Mouse (Mus musculus): Measurements from ENCODE around the gene Fxyd1. TPM values are rescaled to one million over a fixed set of nuclear protein-coding genes. Genes with fewer than 3 reads are reported as not detected.

Gene Fxyd1
- 346 TPM in 2 replicates for polyA plus RNA-seq (2012; ENCODE audit: insufficient read depth, insufficient read length, missing spikeins)

DNA sequence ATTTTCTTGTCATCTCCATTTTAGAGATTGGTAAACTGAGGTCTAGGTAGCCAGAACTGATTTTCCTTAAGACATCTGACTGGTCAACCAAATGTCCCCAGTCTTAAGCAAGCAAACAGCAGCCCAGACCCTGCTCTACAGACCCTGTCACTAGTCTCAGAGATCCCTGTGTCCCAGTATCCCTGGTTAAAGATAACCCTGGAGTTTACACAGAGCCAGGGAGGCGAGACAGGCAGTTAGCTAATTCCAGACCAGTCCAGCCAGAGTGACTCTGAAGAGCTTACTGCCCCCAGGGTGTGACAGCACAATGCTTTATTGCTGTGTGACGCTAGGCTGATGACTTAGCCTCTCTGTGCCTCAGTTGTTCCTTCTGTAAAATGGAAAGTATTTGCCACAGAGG is at the start of gene Fxyd1:
Gene Fxyd1 (minus strand): TSS at position 129 of the 400 bp plus-strand sequence.
- H3K27ac ChIP-seq (replicated peaks; ENCODE audit: low read depth, low read length) = peak within 1 kb of the TSS; percentile 91
- 0 out of 2 replicates have a peak, but pooled peaks cover 2% of the 10 kb centered on the region for H3K4me1 ChIP-seq (ENCODE audit: control insufficient read depth, insufficient read depth, insufficient read length, low read length)
- H3K4me3 ChIP-seq (ENCODE audit: insufficient read depth, low read depth, low read length) = no peak within 1 kb of the TSS

DNA sequence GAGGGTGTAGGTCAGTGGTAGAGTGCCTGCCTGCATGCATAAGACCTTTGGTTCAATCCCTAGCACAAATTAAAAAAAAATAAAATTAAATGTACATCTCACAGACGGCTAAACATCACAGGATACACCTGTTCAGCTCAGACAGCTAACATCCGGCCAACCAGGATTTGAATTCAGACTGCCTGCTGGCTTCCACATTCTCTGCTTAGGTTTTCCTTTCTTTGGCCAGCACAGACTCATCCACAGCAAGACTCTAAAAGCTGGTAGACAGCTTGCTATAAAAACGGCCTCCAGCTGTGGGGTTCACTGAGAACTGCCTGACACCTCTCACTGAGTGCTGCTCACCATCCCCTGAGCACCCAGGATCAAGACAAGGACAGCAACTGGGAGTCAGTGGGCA is 49.2 kb upstream of the Fxyd1 start:
- no peak overlapping the region for H3K4me3 ChIP-seq (ENCODE audit: insufficient read depth, low read depth, low read length)
- H3K4me1 ChIP-seq (ENCODE audit: control insufficient read depth, insufficient read depth, insufficient read length, low read length) = no peaks in the 10 kb centered on the region
- H3K27ac ChIP-seq (replicated peaks; ENCODE audit: low read depth, low read length) = no peak overlapping the region

DNA sequence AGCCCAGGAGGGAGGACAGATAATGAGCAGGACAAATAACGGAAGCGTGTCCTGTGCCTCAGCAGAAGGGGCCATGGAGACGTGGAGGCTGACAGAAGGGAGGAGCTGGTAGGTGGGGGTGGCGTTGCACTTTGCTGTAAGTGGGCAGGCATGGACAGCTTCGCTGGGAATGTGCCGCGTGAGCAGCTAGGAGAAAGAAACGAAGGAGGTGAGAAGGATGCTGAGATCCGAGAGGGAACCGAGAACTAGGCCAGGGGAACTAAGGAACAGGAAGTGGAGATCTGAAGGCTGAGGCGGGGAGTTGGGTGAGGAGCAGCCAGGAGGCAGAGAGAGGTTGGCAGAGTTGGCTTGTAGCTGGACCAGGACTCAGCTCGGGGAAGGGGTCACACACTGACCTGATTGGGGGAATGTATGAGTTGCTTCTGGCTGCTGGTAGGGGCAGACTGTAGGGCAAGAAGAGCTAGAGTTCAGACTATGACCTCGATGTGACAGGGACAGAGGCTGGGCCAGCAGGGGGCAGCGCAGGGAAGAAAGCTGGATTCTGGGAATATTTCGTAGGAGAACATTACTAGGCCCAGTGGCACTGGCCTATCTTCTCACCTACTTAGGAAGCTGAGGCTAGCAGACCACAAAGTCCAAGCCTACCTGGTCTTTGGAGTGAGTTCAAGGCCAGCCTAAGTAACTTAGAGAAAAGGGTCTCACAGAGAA is 48.2 kb upstream of the Fxyd1 start:
- no peak overlapping the region for H3K27ac ChIP-seq (replicated peaks; ENCODE audit: low read depth, low read length)
- H3K4me1 ChIP-seq (ENCODE audit: control insufficient read depth, insufficient read depth, insufficient read length, low read length) = no peaks in the 10 kb centered on the region
- no peak overlapping the region for H3K4me3 ChIP-seq (ENCODE audit: insufficient read depth, low read depth, low read length)

DNA sequence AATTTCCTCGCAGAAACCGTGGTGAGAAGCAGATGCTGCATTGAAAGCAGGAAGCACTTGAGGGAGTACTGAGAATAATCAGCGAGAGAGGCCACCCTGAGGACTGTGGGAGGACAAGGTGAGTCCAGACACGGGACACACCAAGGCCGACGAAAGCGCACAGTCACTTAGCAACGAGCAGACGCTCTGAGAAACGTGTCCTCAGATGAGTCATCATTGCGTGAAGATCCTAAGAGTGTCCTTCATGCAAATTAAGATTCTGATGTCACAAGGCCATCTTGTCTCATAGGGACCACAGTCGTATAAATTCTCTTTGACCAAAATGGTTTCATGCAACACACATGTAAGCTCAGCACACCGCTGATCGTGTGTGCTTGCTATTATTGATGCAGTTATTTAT is 43.8 kb upstream of the Fxyd1 start:
- Histone ChIP-seq H3K4me1 (ENCODE audit: control insufficient read depth, insufficient read depth, insufficient read length, low read length) (no peaks in the 10 kb centered on the region), H3K4me3 (ENCODE audit: insufficient read depth, low read depth, low read length) (no peak overlapping the region), H3K27ac (replicated peaks; ENCODE audit: low read depth, low read length) (no peak overlapping the region)

DNA sequence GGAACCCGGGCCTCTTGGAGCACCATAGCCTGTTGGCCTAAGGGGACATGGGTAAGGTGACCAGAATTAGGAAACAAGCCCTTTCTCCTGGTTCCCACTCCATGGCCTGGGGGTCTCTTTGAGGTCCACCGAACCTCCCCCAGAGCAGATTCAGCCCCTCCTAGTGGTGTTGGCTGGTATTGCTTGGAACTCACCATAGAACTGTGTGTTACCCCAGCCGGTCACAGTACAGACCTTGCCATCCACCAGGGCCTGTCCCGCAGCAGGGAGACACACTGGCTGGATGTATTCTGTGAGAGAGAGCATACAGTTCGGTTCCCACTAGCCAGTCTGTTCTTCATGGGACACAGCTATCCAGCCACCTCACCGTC is 42.6 kb upstream of the Fxyd1 start:
- no peaks in the 10 kb centered on the region for H3K4me1 ChIP-seq (ENCODE audit: control insufficient read depth, insufficient read depth, insufficient read length, low read length)
- no peak overlapping the region for H3K4me3 ChIP-seq (ENCODE audit: insufficient read depth, low read depth, low read length)
- no peak overlapping the region for H3K27ac ChIP-seq (replicated peaks; ENCODE audit: low read depth, low read length)

DNA sequence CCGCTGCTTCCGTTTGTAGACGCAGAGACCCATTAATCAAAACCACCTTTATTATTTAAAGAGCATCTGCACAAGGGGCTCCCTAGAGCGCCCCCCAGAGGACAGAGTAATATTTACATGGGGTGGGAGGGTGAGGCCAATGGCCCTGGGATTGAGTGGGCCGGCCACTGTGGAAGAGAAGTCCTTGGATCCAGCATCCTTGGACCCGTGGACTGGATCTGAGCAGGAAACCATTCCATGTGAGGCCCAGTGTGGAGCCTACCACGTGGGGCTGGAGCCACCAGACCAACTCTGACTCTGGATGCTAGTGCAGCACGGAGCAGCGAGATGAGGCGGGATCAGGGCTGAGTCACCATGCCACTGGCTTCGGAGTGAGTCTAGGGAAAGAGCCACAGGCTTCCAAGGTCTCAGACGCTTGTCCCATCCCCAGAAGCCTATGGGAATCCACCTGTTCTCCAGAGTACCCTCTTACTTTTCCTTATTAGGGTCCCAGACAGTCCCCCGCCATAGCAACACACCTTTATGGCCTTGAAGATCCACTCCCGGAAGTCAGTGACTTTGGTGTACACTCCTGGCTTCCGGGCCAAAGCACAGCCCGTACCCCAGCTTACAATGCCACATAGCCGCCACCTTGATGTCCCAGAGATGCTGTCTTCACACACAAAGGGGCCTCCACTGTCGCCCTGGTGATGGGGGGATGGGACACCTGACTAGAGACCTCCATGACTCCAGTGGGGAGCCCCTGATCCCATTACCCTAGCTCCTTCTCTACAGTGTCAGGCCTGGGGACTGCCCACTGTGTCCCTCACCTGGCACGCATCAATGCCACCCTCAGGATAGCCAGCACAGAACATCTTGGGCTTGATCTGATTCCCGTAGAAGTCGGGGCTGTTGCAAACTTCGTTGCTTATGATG is 42.0 kb upstream of the Fxyd1 start:
- Histone ChIP-seq H3K4me3 (ENCODE audit: insufficient read depth, low read depth, low read length) (no peak overlapping the region), H3K27ac (replicated peaks; ENCODE audit: low read depth, low read length) (no peak overlapping the region), H3K4me1 (ENCODE audit: control insufficient read depth, insufficient read depth, insufficient read length, low read length) (no peaks in the 10 kb centered on the region)

DNA sequence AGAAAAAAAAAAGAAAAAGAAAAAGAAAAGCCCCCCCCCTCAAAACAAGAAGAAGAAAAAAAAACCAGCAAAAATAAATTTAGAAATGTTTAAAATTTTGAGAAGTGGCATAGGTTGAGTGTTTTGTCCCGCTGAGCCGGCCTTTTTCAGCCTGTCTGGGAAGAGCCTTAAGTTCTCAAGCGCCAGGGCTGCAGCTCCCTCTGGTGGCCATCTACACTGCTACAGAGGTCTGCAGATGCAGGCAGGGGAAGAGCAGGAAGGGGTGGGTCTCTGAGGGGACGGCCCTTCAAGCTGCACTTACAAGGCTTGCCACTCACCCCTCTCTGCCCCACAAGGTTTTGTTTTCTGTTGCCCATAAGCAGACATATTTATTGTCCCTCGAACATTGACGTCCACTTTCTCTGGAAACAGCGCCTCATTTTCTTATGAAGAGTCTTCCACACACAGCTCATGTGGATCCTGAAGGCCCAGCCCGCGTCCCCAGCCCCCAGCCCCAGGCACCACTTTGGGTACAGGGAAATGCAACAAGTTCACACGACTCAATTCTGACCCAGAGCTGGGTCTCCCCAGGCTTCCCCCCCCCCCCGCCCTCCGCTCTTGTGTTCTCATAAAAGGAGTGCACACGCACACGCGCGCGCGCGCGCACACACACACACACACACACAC is 40.7 kb upstream of the Fxyd1 start:
- H3K4me3 ChIP-seq (ENCODE audit: insufficient read depth, low read depth, low read length) = no peak overlapping the region

DNA sequence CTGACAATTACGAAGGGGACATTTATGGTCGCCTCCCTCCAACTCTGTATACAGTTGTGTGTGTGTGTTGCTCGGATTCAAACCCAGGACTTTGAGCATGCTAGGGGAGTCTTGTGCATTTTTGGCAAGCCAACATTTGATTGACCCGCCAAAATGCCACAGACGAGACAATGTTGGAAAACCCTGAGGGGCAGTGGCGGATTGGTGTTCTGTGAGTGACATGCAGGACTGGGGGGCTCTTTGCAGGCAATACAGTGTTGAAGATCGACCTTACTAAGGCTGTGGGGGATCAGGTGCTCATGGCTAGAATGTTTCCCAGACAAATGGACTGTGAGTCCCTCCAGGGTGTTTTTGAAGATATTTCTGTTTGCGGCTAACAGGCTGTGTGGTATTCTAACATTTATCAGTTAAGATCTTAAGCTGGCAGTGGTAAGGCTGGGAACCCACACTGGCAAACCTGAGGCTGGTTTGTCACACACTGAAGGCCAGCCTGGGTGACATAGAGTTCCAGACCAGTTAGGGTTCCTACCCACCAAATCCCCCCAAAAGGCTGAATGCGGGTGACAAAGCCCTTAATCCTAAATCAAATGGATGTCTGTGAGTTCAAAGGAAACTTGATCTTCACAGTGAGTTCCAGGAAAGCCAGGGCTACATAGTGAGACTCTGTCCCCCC is 40.0 kb upstream of the Fxyd1 start:
- no peak overlapping the region for H3K27ac ChIP-seq (replicated peaks; ENCODE audit: low read depth, low read length)
- H3K4me1 ChIP-seq (ENCODE audit: control insufficient read depth, insufficient read depth, insufficient read length, low read length) = no peaks in the 10 kb centered on the region
- H3K4me3 ChIP-seq (ENCODE audit: insufficient read depth, low read depth, low read length) = no peak overlapping the region

More for the DNA sequence above, 40.7 kb upstream of the Fxyd1 start:
- Histone ChIP-seq H3K4me1 (ENCODE audit: control insufficient read depth, insufficient read depth, insufficient read length, low read length) (no peaks in the 10 kb centered on the region), H3K27ac (replicated peaks; ENCODE audit: low read depth, low read length) (no peak overlapping the region)

DNA sequence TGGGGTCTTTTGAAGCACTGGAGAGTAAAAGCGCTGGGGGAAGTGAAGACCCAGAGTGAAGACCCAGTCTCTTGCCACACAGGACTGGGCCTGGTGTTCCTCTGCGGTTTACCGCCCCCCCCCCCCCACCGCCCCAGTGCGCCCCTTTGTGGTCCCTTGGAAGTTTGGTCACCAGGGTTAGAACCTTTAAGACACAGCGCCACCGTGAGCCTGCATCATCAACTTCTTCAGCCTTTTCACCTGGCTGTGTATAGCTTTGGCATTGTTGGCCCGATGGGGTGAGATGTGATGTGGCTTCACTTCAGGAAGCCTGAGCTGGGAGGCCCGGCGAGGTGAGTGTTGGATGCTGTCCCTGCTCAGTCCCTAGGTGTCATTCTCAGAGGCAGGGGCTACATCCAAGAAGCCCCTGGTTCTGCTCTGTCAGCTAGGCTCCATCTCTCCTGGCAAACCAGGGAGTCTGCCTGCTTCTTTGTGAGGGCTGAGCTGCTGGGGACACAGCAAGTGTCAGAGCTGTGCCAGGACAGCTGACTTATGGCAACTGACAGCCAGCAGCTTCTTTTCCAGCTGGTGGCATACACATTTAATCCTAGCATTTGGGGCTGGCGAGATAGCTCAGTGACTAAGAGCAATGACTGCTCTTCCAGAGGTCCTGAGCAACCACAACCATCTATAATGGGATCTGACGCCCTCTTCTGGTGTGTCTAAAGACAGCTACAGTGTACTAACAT is 37.9 kb upstream of the Fxyd1 start:
- H3K4me1 ChIP-seq (ENCODE audit: control insufficient read depth, insufficient read depth, insufficient read length, low read length) = no peaks in the 10 kb centered on the region
- H3K27ac ChIP-seq (replicated peaks; ENCODE audit: low read depth, low read length) = no peak overlapping the region
- no peak overlapping the region for H3K4me3 ChIP-seq (ENCODE audit: insufficient read depth, low read depth, low read length)

DNA sequence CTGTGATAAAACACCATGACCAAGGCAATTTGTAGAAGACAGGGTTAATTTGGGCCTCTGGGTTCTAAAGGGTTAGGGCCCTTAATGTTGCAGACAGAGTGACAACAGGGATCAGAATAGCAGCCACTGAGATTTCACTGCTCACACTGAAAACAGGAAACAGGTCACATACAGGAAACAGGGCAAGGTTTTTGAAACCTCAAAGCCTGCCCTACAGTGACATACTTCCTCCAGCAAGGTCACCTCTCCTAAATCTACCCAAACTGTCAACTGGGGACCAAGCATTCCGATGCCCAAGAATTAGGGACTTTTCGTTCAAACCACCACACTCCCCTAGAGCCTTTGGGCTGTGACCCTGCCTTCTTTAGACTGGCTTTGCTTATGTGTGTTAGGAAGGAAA is 32.7 kb upstream of the Fxyd1 start:
- peaks cover 10% of the 10 kb centered on the region; the same call in 1 of the 2 replicates for H3K4me1 ChIP-seq (ENCODE audit: control insufficient read depth, insufficient read depth, insufficient read length, low read length)
- no peak overlapping the region for H3K4me3 ChIP-seq (ENCODE audit: insufficient read depth, low read depth, low read length)
- H3K27ac ChIP-seq (replicated peaks; ENCODE audit: low read depth, low read length) = no peak overlapping the region

DNA sequence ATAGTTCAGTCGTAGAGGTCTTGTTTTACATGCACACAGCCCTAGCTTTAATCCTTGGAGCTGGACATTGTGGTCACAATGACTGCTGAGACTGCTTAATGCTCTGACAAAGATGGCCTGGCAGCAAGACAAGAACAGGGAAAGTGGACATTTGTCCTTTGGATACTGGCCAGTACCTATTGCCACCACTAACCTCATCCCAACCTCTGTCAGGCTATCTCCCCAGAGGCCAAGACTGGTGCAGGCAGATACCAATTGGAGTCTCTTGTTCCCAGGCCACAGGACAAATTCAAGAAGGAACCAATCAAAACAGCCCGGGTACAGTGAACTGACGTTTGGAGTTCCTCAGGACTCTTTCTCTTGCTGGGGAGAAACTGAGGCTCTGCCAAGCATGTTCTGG is 31.2 kb upstream of the Fxyd1 start:
- peaks cover 15% of the 10 kb centered on the region for H3K4me1 ChIP-seq (ENCODE audit: control insufficient read depth, insufficient read depth, insufficient read length, low read length)
- no peak overlapping the region for H3K27ac ChIP-seq (replicated peaks; ENCODE audit: low read depth, low read length)
- H3K4me3 ChIP-seq (ENCODE audit: insufficient read depth, low read depth, low read length) = no peak overlapping the region

DNA sequence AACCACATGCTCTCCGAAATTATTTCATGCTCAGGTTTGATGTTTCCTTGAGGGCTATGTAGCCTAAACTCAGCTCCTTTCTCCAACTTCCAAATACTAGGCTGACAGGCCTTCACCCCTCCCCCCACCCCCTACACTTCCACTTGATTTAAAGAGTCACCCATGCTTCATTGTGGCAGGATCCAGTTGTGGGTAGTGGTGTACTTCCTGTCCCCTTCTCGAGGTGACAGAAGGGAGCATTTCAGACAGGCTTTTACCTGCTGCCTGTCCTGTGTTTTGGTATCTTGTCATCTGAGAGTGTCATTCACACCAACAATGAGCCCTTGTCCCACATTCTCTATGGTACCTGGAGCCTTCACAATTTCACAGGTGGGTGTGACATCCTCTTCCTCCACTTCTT is 30.3 kb upstream of the Fxyd1 start:
- no peak overlapping the region for H3K4me3 ChIP-seq (ENCODE audit: insufficient read depth, low read depth, low read length)
- peaks cover 17% of the 10 kb centered on the region for H3K4me1 ChIP-seq (ENCODE audit: control insufficient read depth, insufficient read depth, insufficient read length, low read length)
- H3K27ac ChIP-seq (replicated peaks; ENCODE audit: low read depth, low read length) = no peak overlapping the region

DNA sequence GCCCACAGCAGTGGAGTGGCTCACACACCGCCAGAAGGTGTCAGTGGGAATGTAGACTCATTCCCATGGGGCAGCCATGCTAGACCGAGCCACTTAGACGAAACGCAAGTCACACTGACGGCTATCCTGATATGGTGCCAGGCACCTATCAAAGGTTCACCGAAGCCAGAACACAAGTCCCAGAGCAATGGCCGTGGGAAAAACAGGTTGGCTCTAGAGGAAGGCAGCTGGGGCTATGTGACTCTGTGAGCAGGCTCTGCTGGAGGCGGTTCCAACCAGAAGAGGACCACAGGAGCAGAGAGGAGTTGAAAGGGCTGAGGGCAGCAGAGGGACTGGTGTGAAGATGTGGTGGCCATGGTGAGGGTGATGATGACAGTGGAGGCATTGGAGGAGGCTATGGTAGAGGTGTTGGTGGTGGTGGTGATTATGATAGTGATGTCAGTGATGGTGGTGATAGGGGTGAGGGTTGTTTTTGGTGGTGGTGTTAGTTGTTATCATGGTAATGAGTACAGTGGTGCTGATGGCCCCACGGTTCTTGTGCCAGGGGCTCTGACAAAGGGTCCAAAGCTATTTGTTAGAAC is 29.3 kb upstream of the Fxyd1 start:
- Histone ChIP-seq H3K27ac (replicated peaks; ENCODE audit: low read depth, low read length) (no peak overlapping the region), H3K4me1 (ENCODE audit: control insufficient read depth, insufficient read depth, insufficient read length, low read length) (peaks cover 17% of the 10 kb centered on the region), H3K4me3 (ENCODE audit: insufficient read depth, low read depth, low read length) (no peak overlapping the region)

DNA sequence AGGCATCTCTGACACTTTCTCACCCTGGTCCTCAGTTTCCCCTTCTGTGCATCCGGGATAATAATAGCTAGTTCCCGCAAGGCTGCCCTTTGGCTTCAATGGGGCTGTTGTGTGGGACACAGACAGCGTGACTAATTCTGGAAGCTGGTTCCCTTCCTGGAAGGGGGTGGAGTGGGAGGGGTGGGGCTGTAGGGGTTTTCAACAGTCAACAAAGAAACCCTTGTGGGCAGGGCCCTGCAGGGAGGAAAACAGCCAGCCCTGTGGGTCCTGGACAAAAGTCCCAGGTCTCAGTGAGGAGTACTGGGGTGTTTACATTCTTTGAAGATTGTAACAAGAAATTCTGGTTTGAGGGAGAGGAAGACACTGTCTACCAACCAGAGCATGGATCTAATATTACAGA is 28.2 kb upstream of the Fxyd1 start:
- H3K4me3 ChIP-seq (ENCODE audit: insufficient read depth, low read depth, low read length) = no peak overlapping the region
- H3K4me1 ChIP-seq (ENCODE audit: control insufficient read depth, insufficient read depth, insufficient read length, low read length) = peaks cover 17% of the 10 kb centered on the region
- no peak overlapping the region; the same call in 1 of the 2 replicates for H3K27ac ChIP-seq (replicated peaks; ENCODE audit: low read depth, low read length)
